Mouse (Mus musculus) erythroid progenitor cell, adult 5-6 weeks (primary cell): ENCODE measurements around the gene 4930467E23Rik. TPM values are rescaled to one million over a fixed set of nuclear protein-coding genes. Genes with fewer than 3 reads are reported as not detected.
A peak's percentile ranks its signal among the peaks of the same experiment; 100 is the strongest.
"Not testable (repeated sequence)": the region's sequence is repeated elsewhere in the genome, so short reads cannot be mapped to it uniquely, and the experiment has no call there.

Source experiments
- ATAC-seq: replicated peaks from 2 replicates; pipeline ENCODE4 v1.8.0; 2016; ENCODE audit warnings: moderate number of reproducible peaks, mild to moderate bottlenecking, moderate TSS enrichment, inconsistent platforms; ENCODE audit not compliant: poor library complexity, low FRiP score, severe bottlenecking
- total RNA-seq, 2 experiments: library from RNA; stranded (forward) in 1 of 2; stranded (reverse) in 1 of 2; fragments of 150-400 nt in 1 of 2; fragments of 186-747, 209-891 nt in 1 of 2; gene quantifications; 2 replicates each; pipeline versions ENCODE4 v1.2.3 to v1.2.4; 2015 to 2017; ENCODE audit warnings: low replicate concordance in 2 of 2

Gene 4930467E23Rik
- total RNA-seq, 2 experiments from 2014 or later: not detected

DNA sequence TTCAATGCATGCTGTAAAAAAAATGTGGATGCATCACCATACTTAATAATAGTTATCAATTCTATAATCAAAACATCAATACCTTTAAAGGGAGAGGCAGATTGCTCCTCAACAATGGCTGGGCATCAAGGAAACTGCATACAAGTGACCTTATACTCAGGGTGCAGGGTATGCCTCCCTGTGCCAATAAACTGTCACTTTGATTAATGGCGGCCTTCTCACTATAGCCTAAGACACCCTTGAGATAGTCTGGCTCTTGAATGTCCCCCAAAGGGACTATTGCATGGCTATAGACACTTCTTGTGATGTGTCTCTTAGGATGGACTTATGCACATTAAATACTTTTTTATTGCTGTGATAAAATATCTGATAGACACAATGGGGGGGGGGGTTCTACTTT, 48.8 kb downstream of the 4930467E23Rik start:
- ATAC-seq: not testable (repeated sequence)

GRCm38 (mm10) chr8:19778891-19779290, 49.5 kb downstream of the 4930467E23Rik start:
- not testable (repeated sequence) for ATAC-seq

GRCm38 (mm10) chr8:19780212-19780611, 50.8 kb downstream of the 4930467E23Rik start:
- ATAC-seq: not testable (repeated sequence)

DNA sequence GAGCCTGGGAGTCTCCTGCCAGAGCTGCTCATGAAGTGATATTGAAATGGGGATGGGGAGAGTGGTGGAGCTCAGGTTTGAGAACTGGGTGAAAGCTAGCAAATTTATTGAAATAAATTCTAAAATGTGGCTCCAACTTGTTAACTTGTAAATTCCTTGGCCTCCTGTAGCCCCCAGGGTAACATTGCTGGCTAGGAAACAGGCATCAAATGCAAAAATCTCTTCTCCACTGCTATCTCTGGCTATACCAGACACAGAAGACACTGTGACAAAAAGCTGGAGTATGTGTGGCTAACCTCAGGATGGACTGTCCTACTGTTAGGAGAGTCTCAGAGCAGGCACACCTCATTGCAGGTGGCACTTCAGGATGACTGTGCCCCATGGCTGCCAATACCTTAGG, 51.3 kb downstream of the 4930467E23Rik start:
- not testable (repeated sequence) for ATAC-seq

DNA sequence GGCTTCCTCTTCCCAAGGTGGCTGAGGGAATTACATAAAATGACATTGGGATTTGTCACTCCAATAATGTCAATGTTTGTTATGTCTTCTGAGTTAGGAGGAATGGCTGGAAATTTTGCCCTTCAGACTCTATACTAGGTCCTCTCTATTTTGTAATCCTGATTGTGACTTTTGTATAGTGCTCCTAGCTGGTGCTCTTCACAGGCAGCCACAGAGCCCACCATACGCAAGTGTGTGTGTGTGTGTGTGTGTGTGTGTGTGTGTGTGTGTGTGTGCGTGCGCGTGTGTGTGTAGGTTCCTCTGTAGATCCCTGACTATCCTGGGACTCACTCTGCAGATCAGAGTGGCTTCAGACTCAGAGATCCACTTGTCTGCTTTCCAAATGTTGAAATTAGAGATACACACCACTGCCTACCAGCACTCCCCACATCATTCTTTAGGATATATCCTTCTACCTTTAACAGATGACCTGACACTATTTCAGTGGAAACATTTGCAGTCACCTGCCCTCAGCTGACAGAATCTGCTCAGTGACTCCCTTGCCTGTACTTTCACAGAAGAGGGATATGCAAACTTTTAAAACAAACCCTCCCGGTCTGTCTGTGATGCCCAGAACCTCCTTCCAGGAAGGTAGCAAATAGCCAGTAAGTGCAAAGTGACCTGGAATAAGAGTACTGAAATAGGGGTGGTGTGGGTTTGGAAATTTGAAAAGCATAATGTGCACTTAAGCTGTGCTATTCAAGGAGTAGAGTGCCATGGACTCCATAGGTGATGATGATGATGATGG, 52.1 kb downstream of the 4930467E23Rik start:
- ATAC-seq: not testable (repeated sequence)

DNA sequence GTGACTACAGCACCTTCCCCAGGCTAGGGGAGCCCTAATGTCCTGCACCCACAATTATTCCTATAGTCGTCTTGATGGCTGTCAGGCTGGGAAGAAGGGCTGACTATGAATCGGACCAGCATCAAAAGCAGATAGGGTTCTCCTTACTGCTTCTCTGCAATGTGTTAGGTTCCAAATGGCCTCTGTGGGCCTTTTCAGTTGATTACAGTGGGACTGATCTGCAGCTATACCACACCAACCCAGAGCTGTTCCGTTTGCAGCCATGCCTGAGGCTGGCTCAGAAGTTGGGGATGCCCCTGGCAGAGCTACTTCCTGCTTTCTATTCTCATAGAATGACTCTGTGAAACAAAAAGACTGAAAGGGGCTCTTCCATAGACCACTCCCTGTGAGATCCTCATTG, 53.4 kb downstream of the 4930467E23Rik start:
- ATAC-seq: not testable (repeated sequence)

GRCm38 (mm10) chr8:19783860-19784259, 54.5 kb downstream of the 4930467E23Rik start:
- not testable (repeated sequence) for ATAC-seq

- peak; percentile 100 for ATAC-seq
These were observed 55.4 kb downstream of the 4930467E23Rik start for GRCm38 (mm10) chr8:19784554-19785364.

- not testable (repeated sequence) for ATAC-seq
These were observed 63.3 kb downstream of the 4930467E23Rik start for GRCm38 (mm10) chr8:19792696-19793095.

Other genes starting within 250 kb of the 4930467E23Rik start
- not detected in 2 replicates for gene Defb7, start 234.5 kb upstream of the 4930467E23Rik start, total RNA-seq (2015; ENCODE audit: low replicate concordance)
- gene Defb7, start 234.5 kb upstream of the 4930467E23Rik start, total RNA-seq (2017; ENCODE audit: low replicate concordance): not detected in 2 replicates
- gene Gm31371, start 173.8 kb downstream of the 4930467E23Rik start, total RNA-seq (2015; ENCODE audit: low replicate concordance): not detected in 2 replicates
- 0.53 TPM in 1 of 2 replicates, not detected in the other for gene Gm31371, start 173.8 kb downstream of the 4930467E23Rik start, total RNA-seq (2017; ENCODE audit: low replicate concordance)